Mouse (Mus musculus) stomach, postnatal 0 days (tissue): ENCODE data around the gene Vps13d. TPM values are rescaled to one million over a fixed set of nuclear protein-coding genes. Genes with fewer than 3 reads are reported as not detected.

Experiments used
- ATAC-seq: fragments of 200-750 bp; cut with Nextera tagmentation; 2 replicates; pipeline ENCODE4 v1.8.0; 2017; ENCODE audit not compliant: low FRiP score, low TSS enrichment
- DNase-seq: peaks from one replicate; pipeline ENCODE4 v3.0.0-alpha.2; 2016; ENCODE audit warnings: low spot score
- H3K27ac ChIP-seq: fragments of 300-500 bp; sonication (generic); replicated peaks from 2 replicates; pipeline ENCODE4 v1.5.1; 2014; ENCODE audit warnings: mild to moderate bottlenecking, control low read depth
- H3K27me3 ChIP-seq: fragments of 300-500 bp; sonication (generic); 2 replicates; pipeline ENCODE4 v1.6.1; 2014; ENCODE audit warnings: low read length; ENCODE audit not compliant: control insufficient read depth, insufficient read depth
- H3K36me3 ChIP-seq: fragments of 300-500 bp; sonication (generic); 2 replicates; pipeline ENCODE4 v1.6.1; 2014; ENCODE audit warnings: low read length, mixed read lengths; ENCODE audit not compliant: control insufficient read depth, insufficient read depth
- H3K4me1 ChIP-seq: fragments of 300-500 bp; sonication (generic); replicated peaks from 2 replicates; pipeline ENCODE4 v1.6.1; 2014; ENCODE audit warnings: antibody characterized with exemption; ENCODE audit not compliant: control insufficient read depth, insufficient read depth
- H3K4me2 ChIP-seq: fragments of 300-500 bp; sonication (generic); replicated peaks from 2 replicates; pipeline ENCODE4 v1.6.1; 2014; ENCODE audit warnings: low read depth, mild to moderate bottlenecking, control low read depth, moderate library complexity
- H3K4me3 ChIP-seq: fragments of 300-500 bp; sonication (generic); 2 replicates; pipeline ENCODE4 v1.5.1; 2014; ENCODE audit warnings: low read depth, low read length, control low read depth
- H3K9ac ChIP-seq: fragments of 300-500 bp; sonication (generic); 2 replicates; pipeline ENCODE4 v1.6.1; 2014; ENCODE audit warnings: mild to moderate bottlenecking, low read length, control low read depth, mixed read lengths
- H3K9me3 ChIP-seq: fragments of 300-500 bp; sonication (generic); 2 replicates; pipeline ENCODE4 v1.6.1; 2016; ENCODE audit warnings: low read length; ENCODE audit not compliant: control insufficient read depth
- CTCF ChIP-seq: IDR thresholded peaks from 2 replicates; pipeline ENCODE4 v1.5.1; 2016; ENCODE audit warnings: antibody characterized with exemption, low read depth, mild to moderate bottlenecking, moderate library complexity
- EP300 ChIP-seq: optimal IDR thresholded peaks from 2 replicates; pipeline ENCODE3; 2016; ENCODE audit warnings: antibody characterized with exemption
- WGBS: fragments of 180-500 bp; shearing (Covaris S2); extraction: QIAGEN DNeasy Blood & Tissue Kit; methylation state at CpG from one replicate; pipeline ENCODE4 v1.1.7; 2014; 5-methylcytosine and 5-hydroxymethylcytosine counted together
- polyA plus RNA-seq: library from polyadenylated mRNA; unstranded; fragments of >200 nt; fragmentation: Nextera tagmentation; extraction: Ambion mirVana; gene quantifications from 2 replicates; pipeline ENCODE4 v1.2.1, GENCODE M21; 2015

The Vps13d gene
- polyA plus RNA-seq, 1 experiment from 2014 or later: 7.2 TPM

DNA sequence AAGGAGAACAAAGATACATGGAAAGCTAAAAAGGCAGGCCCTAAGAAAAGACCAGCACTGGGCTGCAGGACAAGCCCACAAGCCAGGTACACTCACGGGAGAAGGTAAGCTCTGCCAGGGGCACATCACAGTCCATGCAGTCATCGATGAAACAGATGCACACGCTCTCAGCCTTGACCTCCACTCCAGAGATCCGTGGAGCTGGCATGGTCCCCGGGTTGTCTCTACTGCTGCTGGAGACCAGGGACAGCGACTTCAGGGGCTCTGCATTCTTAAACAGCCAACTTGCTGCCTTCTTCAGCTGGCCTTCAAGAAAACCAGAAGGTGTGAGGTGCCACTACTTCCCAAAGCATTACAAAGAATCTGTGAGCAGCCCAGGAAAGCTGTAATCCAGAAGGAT lies 84.1 kb downstream of the Vps13d start:
- 87% methylated on average over 6 of the region's 6 CpGs for WGBS

DNA sequence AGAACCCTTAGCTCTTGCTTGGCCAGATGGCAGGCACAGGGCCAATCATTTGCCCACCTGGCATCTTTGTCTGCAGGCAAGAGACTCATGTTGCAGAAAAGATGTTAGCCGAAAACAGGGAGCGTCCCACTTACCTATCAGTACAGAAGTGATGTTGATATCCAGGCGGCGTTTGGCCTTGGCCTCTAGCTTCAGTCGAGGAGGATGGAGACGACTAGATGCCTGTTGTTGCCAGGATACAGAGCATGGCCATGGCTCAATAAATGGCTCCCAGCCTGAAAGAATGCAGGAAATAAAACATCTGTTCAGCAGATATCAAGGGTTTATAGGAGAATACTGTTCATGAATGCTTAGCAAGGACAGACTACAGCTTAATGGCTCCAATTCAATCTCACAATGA lies 88.0 kb downstream of the Vps13d start:
- H3K36me3 ChIP-seq: peaks cover 9% of the 10 kb centered on the region
- ATAC-seq (no peak), DNase-seq (no peak)
- no peaks in the 10 kb centered on the region for H3K4me1 ChIP-seq
- 75% methylated on average over 6 of the region's 6 CpGs for WGBS
- H3K4me2 ChIP-seq: no peak overlapping the region
- no peak overlapping the region for H3K9ac ChIP-seq
- no peaks in the 10 kb centered on the region for H3K27me3 ChIP-seq
- no peak overlapping the region for H3K4me3 ChIP-seq
- TF ChIP-seq EP300 (no peak), CTCF (no peak)
- no peaks in the 10 kb centered on the region for H3K9me3 ChIP-seq
- no peak overlapping the region for H3K27ac ChIP-seq

More for the DNA sequence above, 84.1 kb downstream of the Vps13d start:
- Histone ChIP-seq H3K4me1 (no peaks in the 10 kb centered on the region), H3K27ac (no peak overlapping the region), H3K27me3 (no peaks in the 10 kb centered on the region), H3K9me3 (no peaks in the 10 kb centered on the region), H3K4me2 (no peak overlapping the region), H3K4me3 (no peak overlapping the region), H3K9ac (no peak overlapping the region), H3K36me3 (peaks cover 6% of the 10 kb centered on the region)
- ATAC-seq (no peak), DNase-seq (no peak)
- TF ChIP-seq EP300 (no peak), CTCF (no peak)

DNA sequence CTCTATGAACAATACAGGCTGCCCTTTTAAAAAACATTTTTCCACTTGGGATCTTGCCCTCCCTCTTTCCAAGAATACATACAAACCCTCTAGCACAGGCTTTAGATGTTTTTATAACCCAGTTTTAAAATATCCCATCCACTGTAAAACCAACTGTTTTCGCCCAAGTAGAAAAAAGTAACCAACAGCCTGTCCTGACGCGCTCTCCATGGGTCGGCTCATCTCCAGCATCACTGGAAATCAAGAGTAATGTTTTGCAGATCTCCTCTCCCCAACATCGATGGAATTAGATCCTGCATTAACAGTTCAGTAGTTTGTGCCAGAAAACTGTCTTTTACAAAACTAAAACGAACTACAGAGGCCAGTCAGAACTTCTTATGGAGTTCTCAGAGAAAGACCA lies 89.5 kb downstream of the Vps13d start:
- Histone ChIP-seq H3K4me3 (no peak overlapping the region), H3K36me3 (peaks cover 9% of the 10 kb centered on the region), H3K4me2 (no peak overlapping the region), H3K9me3 (no peaks in the 10 kb centered on the region), H3K9ac (no peak overlapping the region), H3K27me3 (no peaks in the 10 kb centered on the region), H3K27ac (peak overlapping the region; percentile 41), H3K4me1 (no peaks in the 10 kb centered on the region)
- 53% methylated on average over 6 of the region's 6 CpGs for WGBS
- no peak for TF ChIP-seq EP300
- TF ChIP-seq CTCF: no peak
- DNase-seq: no peak
- ATAC-seq: no peak

DNA sequence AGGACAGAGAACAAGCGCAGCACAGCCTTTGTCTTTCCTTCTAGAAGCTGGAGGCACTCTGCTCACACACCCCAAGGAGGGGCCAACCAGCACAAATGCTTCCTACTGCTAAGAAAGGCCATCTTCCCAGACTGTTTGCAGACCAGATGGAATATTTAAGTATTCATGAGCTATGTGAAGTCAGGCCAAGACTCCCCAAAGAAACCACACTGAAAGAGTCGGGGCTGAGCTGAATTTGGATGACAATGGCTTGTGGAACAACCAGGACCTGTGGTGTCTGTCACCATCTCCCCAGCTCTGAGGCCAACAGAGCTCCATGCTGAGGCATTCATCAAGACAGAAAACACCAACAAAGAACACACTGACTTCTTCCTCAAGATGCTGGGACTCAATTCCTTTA lies 89.9 kb downstream of the Vps13d start:
- Histone ChIP-seq H3K4me3 (no peak overlapping the region), H3K9ac (no peak overlapping the region), H3K4me1 (no peaks in the 10 kb centered on the region), H3K36me3 (peaks cover 6% of the 10 kb centered on the region), H3K4me2 (no peak overlapping the region), H3K9me3 (no peaks in the 10 kb centered on the region), H3K27me3 (no peaks in the 10 kb centered on the region), H3K27ac (peak overlapping the region; percentile 41)
- WGBS: 53% methylated on average over 2 of the region's 2 CpGs
- TF ChIP-seq EP300 (no peak), CTCF (no peak)
- ATAC-seq: no peak
- no peak for DNase-seq

DNA sequence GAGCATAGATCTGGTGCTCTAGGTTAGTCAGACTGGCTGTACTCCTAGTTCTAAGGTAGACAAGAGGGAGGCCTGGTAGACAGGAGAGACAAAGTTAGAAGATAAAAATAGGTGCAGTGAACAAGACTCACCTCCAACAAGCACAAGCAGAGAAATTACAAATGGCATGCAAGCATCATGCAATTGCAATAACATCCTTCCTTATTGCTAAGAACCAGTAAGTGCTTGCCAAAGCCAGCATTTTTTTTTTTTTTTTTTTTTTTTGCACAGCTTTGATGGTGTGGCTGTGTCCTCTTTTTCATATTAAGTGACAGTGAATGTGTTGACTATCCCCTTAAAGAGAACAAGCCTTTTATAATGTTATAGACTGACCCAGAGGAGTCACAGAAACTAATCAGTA lies 91.2 kb downstream of the Vps13d start:
- Histone ChIP-seq H3K4me1 (no peaks in the 10 kb centered on the region), H3K9ac (no peak overlapping the region), H3K27me3 (no peaks in the 10 kb centered on the region), H3K36me3 (peaks cover 9% of the 10 kb centered on the region), H3K27ac (no peak overlapping the region), H3K4me2 (no peak overlapping the region), H3K9me3 (no peaks in the 10 kb centered on the region), H3K4me3 (no peak overlapping the region)
- no peak for TF ChIP-seq CTCF
- TF ChIP-seq EP300: no peak
- DNase-seq (no peak), ATAC-seq (no peak)

DNA sequence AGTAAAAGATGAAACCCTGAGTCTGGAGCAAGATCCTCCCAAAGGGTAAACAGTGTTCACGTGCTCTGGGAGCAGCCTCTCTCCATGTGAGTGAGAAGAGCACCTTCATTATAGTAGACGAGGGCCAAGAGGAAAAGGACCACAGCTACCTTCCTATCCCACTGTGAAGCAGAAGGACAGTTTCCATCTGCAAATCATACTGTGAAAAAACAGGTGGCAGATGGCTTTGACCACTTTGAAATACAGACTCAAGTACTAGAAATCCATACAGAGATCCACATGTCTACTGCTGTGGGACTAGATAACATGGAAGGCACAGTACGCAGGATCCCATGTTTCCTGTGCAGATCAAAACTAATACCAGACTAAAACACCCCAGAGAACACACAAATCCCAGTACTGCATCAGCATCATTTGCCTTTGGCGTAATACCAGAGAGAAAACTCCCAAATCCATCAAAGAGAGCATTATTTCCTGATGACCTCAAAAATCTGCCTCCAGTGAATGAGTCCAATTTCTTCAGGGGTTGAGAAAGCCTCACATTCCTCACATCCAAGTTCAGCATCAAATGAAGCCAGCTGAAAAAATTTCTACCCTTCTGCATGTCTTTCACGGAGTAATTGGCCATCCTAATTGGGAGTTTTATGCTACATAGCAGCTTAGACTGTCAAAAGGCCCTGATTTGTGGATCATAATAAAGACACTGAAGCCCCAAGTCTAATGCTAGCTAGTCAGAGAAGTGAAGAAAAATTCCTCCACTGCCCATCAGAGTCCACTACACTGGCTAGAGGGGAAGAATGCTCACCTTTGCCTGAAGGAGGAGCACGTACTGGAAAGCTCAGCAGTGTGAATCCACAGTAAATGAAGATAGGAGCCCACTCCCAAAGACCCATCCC lies 92.7 kb downstream of the Vps13d start:
- 69% methylated on average over 6 of the region's 6 CpGs for WGBS
- Histone ChIP-seq H3K9ac (no peak overlapping the region), H3K4me1 (no peaks in the 10 kb centered on the region), H3K36me3 (peaks cover 13% of the 10 kb centered on the region), H3K27ac (no peak overlapping the region), H3K4me3 (no peak overlapping the region), H3K9me3 (no peaks in the 10 kb centered on the region), H3K4me2 (no peak overlapping the region), H3K27me3 (no peaks in the 10 kb centered on the region)
- ATAC-seq (no peak), DNase-seq (no peak)
- TF ChIP-seq CTCF (no peak), EP300 (no peak)
